Mouse (Mus musculus) urinary bladder, postnatal 25 days (tissue): Measurements from ENCODE around the gene Las1l.
"Not testable (repeated sequence)": the region's sequence is repeated elsewhere in the genome, so short reads cannot be mapped to it uniquely, and the experiment has no call there.

Experiments
- DNase-seq: peaks from one replicate; pipeline ENCODE4 v3.0.0; 2022; ENCODE audit warnings: low spot score

Gene Las1l

GRCm38 (mm10) chrX:95956497-95957293, at the start of gene Las1l:
Gene Las1l, minus strand, starts transcription at chrX:95956962.
- peak; percentile 65 for DNase-seq

GRCm38 (mm10) chrX:96006395-96006794, 49.6 kb upstream of the Las1l start:
- no peak for DNase-seq

GRCm38 (mm10) chrX:95999601-96000000, 42.8 kb upstream of the Las1l start:
- no peak for DNase-seq

GRCm38 (mm10) chrX:95993206-95993605, 36.4 kb upstream of the Las1l start:
- no peak for DNase-seq

- no peak for DNase-seq
These were observed 13.2 kb upstream of the Las1l start for GRCm38 (mm10) chrX:95969936-95970335.

- DNase-seq: no peak
These were observed 12.4 kb upstream of the Las1l start for GRCm38 (mm10) chrX:95969116-95969515.

GRCm38 (mm10) chrX:95968594-95968965, 11.8 kb upstream of the Las1l start:
- DNase-seq: peak; percentile 64

GRCm38 (mm10) chrX:95967847-95968593, 11.3 kb upstream of the Las1l start:
- DNase-seq: peak; percentile 29

GRCm38 (mm10) chrX:95965036-95965435, 8.3 kb upstream of the Las1l start:
- DNase-seq: no peak

- DNase-seq: no peak
These were observed 6.6 kb upstream of the Las1l start for GRCm38 (mm10) chrX:95963366-95963765.

- DNase-seq: not testable (repeated sequence)
These were observed 699 bp upstream of the Las1l start for GRCm38 (mm10) chrX:95957461-95957860.

- no peak for DNase-seq
These were observed 6.0 kb downstream of the Las1l start for GRCm38 (mm10) chrX:95950776-95951175.

- no peak for DNase-seq
These were observed 8.6 kb downstream of the Las1l start for GRCm38 (mm10) chrX:95948135-95948534.

GRCm38 (mm10) chrX:95945496-95945895, 11.3 kb downstream of the Las1l start:
- no peak for DNase-seq

GRCm38 (mm10) chrX:95935481-95935880, 21.3 kb downstream of the Las1l start:
- no peak for DNase-seq

GRCm38 (mm10) chrX:95902716-95903115, 54.0 kb downstream of the Las1l start:
- no peak for DNase-seq
